Mouse (Mus musculus) liver, embryonic 14.5 days (tissue): ENCODE data around the gene Daam2. TPM values are rescaled to one million over a fixed set of nuclear protein-coding genes. Genes with fewer than 3 reads are reported as not detected.

ENCODE experiments used
- ATAC-seq: fragments of 200-750 bp; cut with Nextera tagmentation; 2 replicates; pipeline ENCODE4 v1.8.0; 2017; ENCODE audit warnings: moderate number of reproducible peaks, mild to moderate bottlenecking, moderate library complexity; ENCODE audit not compliant: insufficient read depth
- DNase-seq, 3 experiments: peaks; one replicate each; pipeline ENCODE4 v3.0.0-alpha.2; 2012 to 2013; ENCODE audit warnings: low read depth in 3 of 3, low spot score in 3 of 3
- H3K27ac ChIP-seq: fragments of 300-500 bp; sonication (generic); 2 replicates; pipeline ENCODE4 v1.5.1; 2014; ENCODE audit warnings: moderate library complexity, mild to moderate bottlenecking, control low read depth, inconsistent platforms
- H3K27me3 ChIP-seq: fragments of 300-500 bp; sonication (generic); 2 replicates; pipeline ENCODE4 v1.6.1; 2014; ENCODE audit warnings: mild to moderate bottlenecking, low read length, moderate library complexity; ENCODE audit not compliant: control insufficient read depth, insufficient read depth
- H3K36me3 ChIP-seq: fragments of 300-500 bp; sonication (generic); replicated peaks from 2 replicates; pipeline ENCODE4 v1.6.1; 2014; ENCODE audit warnings: low read depth; ENCODE audit not compliant: control insufficient read depth, insufficient read depth
- H3K4me1 ChIP-seq, 2 experiments: fragments of 200-500 bp in 1 of 2; fragments of 300-500 bp in 1 of 2; sonication (generic) in 1 of 2; replicated peaks; 2 replicates each; pipeline ENCODE4 v1.6.1; 2012 to 2014; ENCODE audit warnings: antibody characterized with exemption in 1 of 2, inconsistent platforms in 1 of 2, low read length in 1 of 2; ENCODE audit not compliant: control insufficient read depth in 2 of 2, insufficient read depth in 2 of 2
- H3K4me2 ChIP-seq: fragments of 300-500 bp; sonication (generic); 2 replicates; pipeline ENCODE4 v1.6.1; 2014; ENCODE audit warnings: low read depth, mild to moderate bottlenecking, control low read depth, moderate library complexity
- H3K4me3 ChIP-seq, 2 experiments: fragments of 200-500 bp in 1 of 2; fragments of 300-500 bp in 1 of 2; sonication (generic) in 1 of 2; 2 replicates each; pipeline ENCODE4 v1.5.1; 2012 to 2014; ENCODE audit warnings: low read depth in 2 of 2, low read length in 2 of 2, mild to moderate bottlenecking in 2 of 2, control low read depth in 1 of 2, inconsistent platforms in 1 of 2, moderate library complexity in 1 of 2; ENCODE audit not compliant: insufficient read depth in 1 of 2
- H3K9ac ChIP-seq: fragments of 300-500 bp; sonication (generic); replicated peaks from 2 replicates; pipeline ENCODE4 v1.6.1; 2014; ENCODE audit warnings: mild to moderate bottlenecking, control low read depth, moderate library complexity
- H3K9me3 ChIP-seq: fragments of 300-500 bp; sonication (generic); 2 replicates; pipeline ENCODE4 v1.6.1; 2016; ENCODE audit warnings: low read length, mixed read lengths; ENCODE audit not compliant: control insufficient read depth
- CTCF ChIP-seq: IDR thresholded peaks from 2 replicates; pipeline ENCODE4 v1.5.1; 2016; ENCODE audit warnings: antibody characterized with exemption, low read depth, control low read depth
- EP300 ChIP-seq: IDR thresholded peaks from 2 replicates; pipeline ENCODE4 v1.6.1; 2016; ENCODE audit warnings: antibody characterized with exemption, low read depth
- WGBS: fragments of 180-500 bp; shearing (Covaris S2); extraction: QIAGEN DNeasy Blood & Tissue Kit; methylation state at CpG from one replicate; pipeline ENCODE4 v1.1.7; 2014; ENCODE audit not compliant: insufficient replicate concordance; 5-methylcytosine and 5-hydroxymethylcytosine counted together
- polyA plus RNA-seq, 2 experiments: library from polyadenylated mRNA; depleted of rRNA in 1 of 2; stranded (reverse) in 1 of 2; unstranded in 1 of 2; fragments of >200 nt; fragmentation: Nextera tagmentation in 1 of 2; extraction: Ambion mirVana in 1 of 2; gene quantifications; 2 replicates each; pipeline versions ENCODE4 v1.2.1 to v1.2.3; 2012 to 2014

Gene Daam2
- polyA plus RNA-seq, 2 experiments, result 0.14 to 0.39 TPM

DNA sequence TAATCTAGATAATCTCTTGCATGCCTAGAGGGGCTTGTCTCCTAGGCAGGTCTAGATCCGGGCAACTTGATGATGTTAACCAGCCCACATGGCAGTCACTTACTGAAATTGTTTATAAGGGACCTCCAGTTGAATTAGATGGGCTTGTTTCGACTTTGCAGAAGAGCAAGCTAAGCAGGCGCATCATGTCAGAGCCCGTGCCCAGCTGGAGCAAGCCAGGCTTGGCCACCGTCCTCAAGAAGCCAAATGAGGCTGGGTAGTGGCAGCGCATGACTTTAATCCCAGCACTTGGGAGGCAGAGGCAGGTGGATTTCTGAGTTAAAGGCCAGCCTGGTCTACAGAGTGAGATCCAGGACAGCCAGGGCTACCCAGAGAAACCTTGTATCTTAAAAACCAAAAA lies 133.0 kb downstream of the Daam2 start:
- H3K9ac ChIP-seq, result no peak overlapping the region
- ATAC-seq (no peak), DNase-seq (no peak)
- peaks cover 35% of the 10 kb centered on the region for H3K36me3 ChIP-seq
- no peak overlapping the region for H3K4me3 ChIP-seq
- TF ChIP-seq CTCF (no peak), EP300 (no peak)
- no peaks in the 10 kb centered on the region for H3K27me3 ChIP-seq
- WGBS, result 85% methylated on average over 6 of the region's 6 CpGs
- H3K4me1 ChIP-seq, result peaks cover 46 to 60% of the 10 kb centered on the region in 2 experiments
- no peak overlapping the region for H3K27ac ChIP-seq
- no peaks in the 10 kb centered on the region; the same call in none of the 2 replicates for H3K9me3 ChIP-seq
- H3K4me2 ChIP-seq, result peak overlapping the region; percentile 83

DNA sequence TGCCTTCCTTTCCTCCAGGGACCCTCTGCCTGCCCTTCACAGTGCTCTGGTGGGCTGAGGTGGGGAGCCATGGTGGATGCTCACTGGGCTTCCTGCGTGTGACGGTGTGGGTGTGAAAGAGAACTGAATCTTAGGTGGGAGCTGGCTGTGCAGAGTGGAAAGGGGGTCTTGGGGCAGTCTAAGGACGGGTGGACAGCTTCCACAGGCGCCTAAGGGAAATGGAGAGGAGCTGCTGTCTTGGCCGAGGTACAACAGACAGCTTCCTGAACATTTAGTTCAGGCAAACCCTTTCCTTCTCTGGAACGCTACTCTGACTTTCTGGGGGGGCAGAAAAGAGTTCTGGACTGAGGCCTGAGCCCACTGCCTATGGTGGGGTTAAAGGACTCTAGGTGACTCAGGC lies 134.0 kb downstream of the Daam2 start:
- ATAC-seq (no peak), DNase-seq (no peak)
- TF ChIP-seq EP300 (no peak), CTCF (no peak)
- Histone ChIP-seq H3K27me3 (no peaks in the 10 kb centered on the region), H3K27ac (peak overlapping the region; percentile 92; the same call in 1 of the 2 replicates), H3K4me2 (peak overlapping the region; percentile 83), H3K4me3 (peak overlapping the region; percentile 95 to 99), H3K9me3 (no peaks in the 10 kb centered on the region), H3K4me1 (peaks cover 36 to 54% of the 10 kb centered on the region in 2 experiments), H3K9ac (peak overlapping the region; percentile 99), H3K36me3 (peaks cover 26% of the 10 kb centered on the region)
- 62% methylated on average over 6 of the region's 6 CpGs for WGBS

DNA sequence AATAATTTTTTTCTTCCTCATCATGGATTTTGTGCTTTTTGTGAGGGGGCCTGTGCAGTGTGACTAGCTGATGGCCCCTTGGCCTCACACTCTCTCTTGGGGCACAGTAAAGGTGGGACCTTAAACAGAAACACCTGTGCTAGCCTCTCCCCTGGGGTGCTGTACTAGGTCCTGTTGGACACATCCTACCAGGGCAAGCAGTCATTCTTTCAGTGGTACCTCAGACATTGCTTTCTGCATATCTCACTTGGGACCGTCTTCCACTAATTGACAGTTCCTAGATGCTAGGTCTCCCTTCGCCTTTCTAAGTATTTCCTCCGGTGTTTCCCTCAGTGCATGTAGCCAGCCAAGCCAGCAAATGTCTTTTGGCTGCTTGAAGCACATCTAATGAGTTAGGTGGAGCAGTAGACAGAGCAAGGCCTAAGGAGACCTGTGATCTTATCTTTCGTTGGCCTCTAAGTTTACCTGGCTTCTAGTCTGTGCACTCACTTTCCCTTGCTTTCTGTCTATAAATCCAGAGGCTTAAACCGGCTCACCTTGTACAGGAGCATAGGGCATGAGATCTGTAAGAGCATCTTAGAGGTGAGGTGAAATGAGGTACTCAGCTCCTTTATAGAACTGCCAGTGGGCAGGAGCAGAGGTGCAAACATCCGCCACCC lies 134.5 kb downstream of the Daam2 start:
- H3K27me3 ChIP-seq, result no peaks in the 10 kb centered on the region
- peak overlapping the region; percentile 95 to 99 for H3K4me3 ChIP-seq
- peak overlapping the region; percentile 92 for H3K27ac ChIP-seq
- H3K9ac ChIP-seq, result peak overlapping the region; percentile 99
- H3K36me3 ChIP-seq, result peaks cover 20% of the 10 kb centered on the region
- 59% methylated on average over 6 of the region's 6 CpGs for WGBS
- DNase-seq (no peak), ATAC-seq (no peak)
- peak overlapping the region; percentile 83 for H3K4me2 ChIP-seq
- peaks cover 32 to 49% of the 10 kb centered on the region in 2 experiments for H3K4me1 ChIP-seq
- TF ChIP-seq CTCF (no peak), EP300 (no peak)
- H3K9me3 ChIP-seq, result no peaks in the 10 kb centered on the region

DNA sequence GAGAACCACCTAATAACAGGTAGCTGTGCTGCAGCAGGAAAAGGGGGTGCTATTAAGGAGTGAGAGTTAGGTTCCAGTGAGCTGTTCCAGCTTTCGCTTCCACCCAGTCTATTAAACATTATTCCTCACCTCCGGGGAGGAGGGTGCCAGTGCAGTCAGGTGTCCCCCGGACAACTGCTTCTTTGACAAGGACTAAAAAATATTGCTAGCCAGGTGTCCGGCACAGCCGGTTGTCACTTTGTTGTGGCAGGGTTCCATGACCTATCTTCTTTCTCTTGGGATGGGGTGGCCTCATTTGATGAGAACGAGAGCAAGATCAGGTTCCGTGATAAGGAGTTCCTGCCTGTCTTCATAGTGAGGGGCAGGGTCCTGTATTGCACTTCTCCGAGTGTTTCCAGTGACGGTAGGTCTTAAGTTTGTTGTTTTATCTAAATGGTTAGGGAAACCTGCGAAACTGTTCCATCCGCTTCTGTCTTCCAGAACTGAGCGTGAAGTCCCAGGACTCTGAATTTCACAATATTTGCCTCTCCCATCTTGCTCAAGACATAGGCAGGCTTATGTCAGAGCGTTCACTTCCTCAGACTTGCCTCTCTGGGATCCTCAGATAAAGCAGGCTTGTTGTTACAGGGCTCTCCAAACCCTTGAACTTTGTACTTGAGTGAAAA lies 135.3 kb downstream of the Daam2 start:
- H3K9ac ChIP-seq, result peak overlapping the region; percentile 99
- WGBS, result 9% methylated on average over 13 of the region's 13 CpGs
- H3K4me2 ChIP-seq, result peak overlapping the region; percentile 83
- no peak for TF ChIP-seq CTCF
- 0 out of 2 replicates have a peak, but pooled peaks have one; percentile 15 for TF ChIP-seq EP300
- DNase-seq (peak in 2 of 3 experiments; percentile 43 to 60), ATAC-seq (peak; percentile 44)
- peak overlapping the region; percentile 92 for H3K27ac ChIP-seq
- peaks cover 32 to 42% of the 10 kb centered on the region in 2 experiments for H3K4me1 ChIP-seq
- H3K27me3 ChIP-seq, result no peaks in the 10 kb centered on the region
- no peaks in the 10 kb centered on the region for H3K9me3 ChIP-seq
- H3K36me3 ChIP-seq, result peaks cover 13% of the 10 kb centered on the region
- H3K4me3 ChIP-seq, result peak overlapping the region; percentile 95 to 99

- H3K4me1 ChIP-seq, result peaks cover 31 to 37% of the 10 kb centered on the region in 2 experiments
Measured at GRCm38 (mm10) chr17:49428239-49428688, 135.9 kb downstream of the Daam2 start, which contains the start of gene Mocs1. Mocs1 (plus strand) TSS chr17:49428362.

More at GRCm38 (mm10) chr17:49428239-49428688, 135.9 kb downstream of the Daam2 start, which contains the start of gene Mocs1:
- peak within 1 kb of the TSS; percentile 83 for H3K4me2 ChIP-seq
- peak within 1 kb of the TSS; percentile 92 for H3K27ac ChIP-seq
- peak; percentile 88 to 89 (median 89) for DNase-seq
- ATAC-seq, result peak; percentile 96
- WGBS, result under 1% methylated on average over 28 of the region's 28 CpGs
- H3K9me3 ChIP-seq, result no peaks in the 10 kb centered on the region
- H3K4me3 ChIP-seq, result peak within 1 kb of the TSS; percentile 95 to 99
- no peaks in the 10 kb centered on the region for H3K27me3 ChIP-seq
- peak within 1 kb of the TSS; percentile 99 for H3K9ac ChIP-seq
- TF ChIP-seq CTCF (0 out of 2 replicates have a peak, but pooled peaks have one; percentile 14), EP300 (no peak)
- peaks cover 7% of the 10 kb centered on the region for H3K36me3 ChIP-seq
